Mouse (Mus musculus): ENCODE measurements around the gene Pou6f2.

- TF ChIP-seq CTCF (IDR thresholded peaks at IDR 0.05; ENCODE audit: insufficient read depth, low read length) (no peak), POLR2A (IDR thresholded peaks at IDR 0.05; ENCODE audit: borderline replicate concordance, extremely low read depth, low read depth, low read length) (no peak)
Observed at GRCm38 (mm10) chr13:18160566-18160965, 236.9 kb downstream of the Pou6f2 start.

Data from lung, adult 2 months (tissue).